Mouse (Mus musculus): ENCODE results near the gene Supt4a.
A peak's percentile ranks its signal among the peaks of the same experiment; 100 is the strongest.

Supt4a gene

DNA sequence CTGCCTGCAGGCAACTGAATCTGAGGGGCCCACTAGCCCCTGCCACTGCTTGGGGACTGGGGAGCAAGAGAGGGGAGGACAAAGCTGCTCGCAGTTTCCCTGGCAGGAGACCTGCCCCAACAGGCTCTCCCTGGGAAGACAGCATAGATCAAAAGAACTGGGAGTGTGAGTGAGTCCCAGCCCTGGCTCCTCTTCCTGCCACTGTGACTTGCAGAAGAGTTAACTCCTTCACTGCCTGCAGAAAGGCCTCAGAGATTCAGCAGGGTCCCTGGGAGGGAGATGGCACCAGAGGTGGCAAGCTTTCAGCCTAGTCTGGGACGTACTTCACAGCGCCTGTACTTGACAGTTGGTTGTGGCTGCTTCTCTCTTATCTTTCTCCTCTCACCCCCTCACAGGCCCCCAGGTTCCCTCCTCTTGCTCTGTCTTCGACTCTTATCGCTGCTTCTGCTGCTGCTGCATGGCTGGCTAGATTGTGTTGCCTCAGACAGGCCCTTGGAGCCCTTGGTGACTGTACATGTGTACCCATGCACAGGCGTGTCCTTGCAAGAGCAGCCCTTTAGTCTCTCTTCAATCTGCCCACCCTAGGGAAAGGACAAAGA, 11.3 kb upstream of the Supt4a start:
- DNase-seq (ENCODE audit: low spot score): no peak

DNA sequence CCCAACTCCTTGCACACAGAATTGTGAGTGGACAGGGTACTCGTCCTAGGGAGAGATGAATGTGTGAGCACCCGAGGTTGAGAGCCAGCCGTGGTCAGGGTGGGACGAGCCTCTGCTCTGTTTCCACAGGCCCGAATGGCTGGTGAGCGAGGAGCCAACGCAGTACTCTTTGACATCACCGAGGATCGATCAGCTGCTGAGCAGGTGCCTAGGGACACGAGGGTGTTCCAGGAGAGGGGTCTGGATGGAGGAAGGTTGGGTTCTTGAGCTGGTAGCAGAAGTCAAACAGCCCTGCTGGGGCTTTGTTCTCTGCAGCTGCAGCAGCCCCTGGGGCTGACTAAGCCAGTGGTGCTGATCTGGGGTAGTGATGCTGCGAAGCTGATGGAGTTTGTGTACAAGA, 10.3 kb upstream of the Supt4a start:
- DNase-seq (ENCODE audit: low spot score): no peak

DNA sequence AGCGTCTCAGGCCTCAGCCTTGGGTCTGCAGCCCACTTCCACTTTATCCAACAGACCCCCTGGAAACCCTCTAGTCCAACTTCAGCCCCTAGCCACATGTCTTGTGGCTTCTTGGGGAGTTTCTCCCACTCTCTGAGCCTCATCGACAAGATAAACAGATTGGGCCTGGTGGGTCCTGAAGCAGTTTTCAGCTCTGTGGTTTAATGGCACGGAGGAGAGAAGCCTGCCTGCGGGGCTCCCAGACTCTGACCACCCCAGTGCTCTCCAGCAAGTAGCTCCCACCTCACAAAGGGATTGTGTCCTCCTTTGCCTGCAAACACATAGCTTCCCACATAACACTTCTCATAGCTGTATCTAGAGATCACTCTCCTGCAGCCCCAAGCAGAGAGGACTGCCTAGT, 9.9 kb upstream of the Supt4a start:
- no peak for DNase-seq (ENCODE audit: low spot score)

DNA sequence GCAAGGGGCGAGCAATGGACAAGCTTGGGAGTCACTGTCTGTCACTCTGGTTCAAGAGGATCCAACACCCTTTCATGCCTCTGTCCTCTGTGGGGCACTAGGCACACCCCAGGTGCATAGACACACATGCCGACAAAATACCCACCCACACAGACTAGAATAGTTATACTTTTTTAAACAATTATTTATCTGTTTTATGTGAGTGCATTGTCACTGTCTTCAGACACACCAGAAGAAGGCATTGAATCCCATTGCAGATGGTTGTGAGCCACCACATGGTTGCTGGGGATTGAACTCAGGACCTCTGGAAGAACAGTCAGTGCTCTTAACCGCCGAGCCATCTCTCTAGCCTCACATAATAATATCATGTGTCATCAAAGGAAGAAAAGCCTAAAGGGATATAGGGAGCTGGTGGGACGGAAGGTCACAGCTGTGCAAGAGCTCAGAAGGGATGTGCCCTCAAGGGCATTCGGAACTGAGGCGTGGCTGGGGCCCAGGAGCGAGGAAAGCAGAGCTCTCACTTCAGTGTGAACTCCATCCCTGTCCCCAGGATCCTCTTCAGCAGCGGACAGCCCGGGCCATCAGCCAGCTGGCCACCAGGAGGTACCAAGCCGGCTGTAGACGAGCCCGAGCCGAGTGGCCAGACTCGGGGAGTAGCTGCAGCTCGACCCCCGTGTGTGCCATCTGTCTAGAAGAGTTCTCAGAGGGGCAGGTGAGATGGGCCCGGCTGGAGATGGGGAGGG, 8.3 kb upstream of the Supt4a start:
- no peak for DNase-seq (ENCODE audit: low spot score)

DNA sequence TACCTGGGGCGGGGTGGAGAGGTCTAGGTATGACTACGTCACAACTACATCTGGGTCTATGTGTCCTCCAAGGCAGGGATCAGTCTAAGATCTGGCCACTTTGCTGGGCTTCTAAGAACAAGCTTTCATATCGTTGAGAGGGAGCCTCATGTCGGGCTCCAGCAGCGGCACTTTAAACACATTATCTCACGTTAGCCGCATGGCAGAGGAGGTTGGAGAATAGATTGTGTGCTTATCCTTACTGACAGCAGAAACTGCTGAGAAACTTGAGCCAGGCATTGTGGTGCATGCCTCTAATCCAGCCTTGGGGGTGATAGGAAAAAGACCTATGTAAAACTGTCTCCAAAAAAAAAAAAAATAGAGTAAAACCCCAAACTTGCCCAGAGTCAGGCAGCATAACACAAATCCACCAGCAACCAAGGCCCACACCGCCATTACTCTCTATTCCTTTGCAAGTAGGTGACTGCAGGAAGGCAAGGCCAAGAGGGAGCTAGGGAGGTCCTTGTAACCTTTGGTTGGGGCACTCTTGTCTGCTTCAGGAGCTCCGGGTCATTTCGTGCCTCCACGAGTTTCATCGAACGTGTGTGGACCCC, 7.7 kb upstream of the Supt4a start:
- no peak for DNase-seq (ENCODE audit: low spot score)

DNA sequence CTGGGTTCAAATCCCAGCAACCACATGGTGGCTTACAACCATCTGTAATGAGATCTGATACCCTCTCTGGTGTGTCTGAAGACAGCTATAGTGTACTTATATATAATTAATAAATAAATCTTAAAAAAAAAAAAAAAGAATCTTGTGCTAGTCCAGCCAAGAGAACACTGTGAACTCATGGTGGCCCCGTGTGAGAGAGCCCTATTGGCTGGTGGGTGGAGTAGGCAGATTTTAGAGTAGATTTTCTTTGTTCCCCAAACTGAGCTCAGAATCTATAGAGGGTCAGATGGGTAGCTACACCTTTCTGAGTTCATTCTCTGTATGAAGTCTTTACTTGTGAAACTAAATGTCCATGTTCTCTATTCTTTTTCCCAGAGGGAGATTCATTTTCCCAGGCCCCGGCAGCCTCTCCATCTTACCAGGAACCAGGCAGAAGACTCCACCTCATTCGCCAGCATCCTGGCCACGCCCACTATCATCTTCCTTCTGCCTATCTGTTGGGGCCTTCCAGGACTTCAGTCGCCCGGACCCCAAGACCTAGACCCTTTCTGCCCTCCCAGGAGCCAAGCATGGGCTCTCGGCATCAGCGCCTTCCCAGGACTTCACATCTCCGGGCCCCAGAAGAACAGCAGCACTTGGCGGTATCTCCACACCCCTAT, 6.6 kb upstream of the Supt4a start:
- DNase-seq (ENCODE audit: low spot score): no peak

DNA sequence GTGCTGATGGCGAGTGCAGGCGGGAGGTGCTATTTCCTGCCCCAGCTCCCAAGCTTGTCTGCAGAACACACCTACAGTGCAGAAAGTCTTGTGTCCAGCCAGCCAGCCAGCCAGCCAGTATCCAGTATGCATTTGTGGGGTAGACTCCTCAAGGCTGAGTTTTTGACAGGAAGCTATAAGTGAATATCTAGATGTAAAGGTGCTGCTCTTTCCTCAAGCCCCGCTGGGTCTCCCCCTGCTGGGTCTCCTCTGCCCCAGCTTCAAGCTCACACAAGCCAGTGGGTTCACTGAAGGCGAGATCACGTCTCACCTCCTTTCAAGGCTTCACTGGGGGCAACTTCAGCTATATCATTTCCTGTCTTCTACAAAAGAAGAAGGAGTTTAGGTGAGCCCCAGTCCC, 3.0 kb upstream of the Supt4a start:
- no peak for DNase-seq (ENCODE audit: low spot score)

DNA sequence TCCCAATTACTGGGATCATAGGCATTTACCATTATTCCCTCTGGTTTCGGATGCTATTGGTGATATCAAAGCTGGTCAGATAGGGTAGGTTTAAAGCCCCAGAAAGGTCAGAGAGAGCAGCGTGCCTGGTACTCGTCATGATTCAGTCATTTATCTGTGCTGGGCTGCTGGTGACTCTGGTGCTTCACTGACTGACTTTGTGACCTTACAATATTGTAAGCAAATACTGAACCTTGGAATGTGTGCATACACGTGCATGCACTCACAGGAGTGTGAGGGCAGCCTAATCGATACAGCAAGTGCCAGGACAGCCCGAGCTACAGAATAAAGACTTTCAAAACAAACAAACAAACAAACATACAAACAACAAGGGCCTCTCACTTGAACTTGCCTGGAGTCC, 1.7 kb upstream of the Supt4a start:
- DNase-seq (ENCODE audit: low spot score): no peak

DNA sequence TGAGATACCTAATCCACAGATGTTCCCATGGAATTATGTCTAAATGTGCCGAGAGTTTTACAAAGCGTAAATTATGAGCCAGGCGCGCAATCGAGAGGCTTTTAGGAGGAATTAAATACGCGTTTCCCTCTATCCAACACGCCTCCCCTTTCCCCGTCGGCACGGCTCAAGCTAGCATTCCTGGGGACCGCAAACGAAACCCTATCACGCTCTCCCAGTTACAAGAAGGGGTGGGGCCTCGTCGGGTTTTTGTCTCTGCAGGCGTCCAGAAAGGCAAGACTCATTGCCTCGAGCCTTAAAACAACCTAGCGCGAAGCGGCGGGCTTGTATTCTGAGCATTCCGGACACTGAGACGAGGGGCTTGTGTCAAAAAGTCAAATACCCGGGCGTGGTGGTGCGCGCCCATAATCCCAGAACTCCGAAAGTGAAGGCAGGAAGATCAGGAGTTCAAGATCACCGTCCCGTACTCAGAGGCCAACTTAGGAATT, 661 bp upstream of the Supt4a start:
- peak; percentile 44 for DNase-seq (ENCODE audit: low spot score)

DNA sequence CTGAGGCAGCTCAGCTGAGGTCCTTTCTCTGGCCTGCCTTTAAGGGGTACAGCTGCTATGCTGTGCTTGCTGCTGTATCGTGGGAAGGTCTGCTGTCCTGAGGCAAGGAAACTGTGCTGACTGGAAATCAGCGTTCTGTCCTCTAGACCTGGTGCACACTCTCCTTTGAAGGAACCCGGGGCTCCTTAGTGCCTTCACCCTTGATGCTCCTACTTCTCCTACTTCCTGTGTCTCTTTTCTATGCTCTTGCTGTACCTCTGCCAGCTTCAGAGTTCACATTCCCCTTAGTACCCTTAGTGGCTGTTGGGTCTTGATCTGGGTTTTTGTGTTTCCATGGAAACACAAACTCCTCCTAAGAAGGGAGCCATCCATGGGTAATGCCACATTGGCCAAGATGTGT, 6.3 kb downstream of the Supt4a start:
- no peak for DNase-seq (ENCODE audit: low spot score)

DNA sequence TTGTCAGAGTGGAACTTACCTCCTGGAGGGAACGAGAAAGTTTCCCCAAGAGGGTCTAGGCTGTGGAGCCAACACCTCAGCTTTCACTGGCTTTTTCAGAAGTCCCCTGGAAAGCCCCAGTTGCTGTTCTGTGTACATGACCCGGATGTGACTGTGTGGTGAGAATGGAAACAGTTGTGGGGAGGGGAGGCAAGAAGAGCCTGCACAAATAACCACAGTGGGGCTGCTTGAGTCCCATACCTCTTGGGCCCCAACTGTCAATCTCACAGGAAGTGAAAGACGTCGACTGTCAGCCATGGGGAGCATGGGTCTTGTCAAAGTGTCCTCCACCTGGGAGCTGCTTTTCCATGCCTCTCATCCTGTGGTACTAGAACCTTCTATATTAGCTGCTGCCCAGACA, 7.6 kb downstream of the Supt4a start:
- no peak for DNase-seq (ENCODE audit: low spot score)

DNA sequence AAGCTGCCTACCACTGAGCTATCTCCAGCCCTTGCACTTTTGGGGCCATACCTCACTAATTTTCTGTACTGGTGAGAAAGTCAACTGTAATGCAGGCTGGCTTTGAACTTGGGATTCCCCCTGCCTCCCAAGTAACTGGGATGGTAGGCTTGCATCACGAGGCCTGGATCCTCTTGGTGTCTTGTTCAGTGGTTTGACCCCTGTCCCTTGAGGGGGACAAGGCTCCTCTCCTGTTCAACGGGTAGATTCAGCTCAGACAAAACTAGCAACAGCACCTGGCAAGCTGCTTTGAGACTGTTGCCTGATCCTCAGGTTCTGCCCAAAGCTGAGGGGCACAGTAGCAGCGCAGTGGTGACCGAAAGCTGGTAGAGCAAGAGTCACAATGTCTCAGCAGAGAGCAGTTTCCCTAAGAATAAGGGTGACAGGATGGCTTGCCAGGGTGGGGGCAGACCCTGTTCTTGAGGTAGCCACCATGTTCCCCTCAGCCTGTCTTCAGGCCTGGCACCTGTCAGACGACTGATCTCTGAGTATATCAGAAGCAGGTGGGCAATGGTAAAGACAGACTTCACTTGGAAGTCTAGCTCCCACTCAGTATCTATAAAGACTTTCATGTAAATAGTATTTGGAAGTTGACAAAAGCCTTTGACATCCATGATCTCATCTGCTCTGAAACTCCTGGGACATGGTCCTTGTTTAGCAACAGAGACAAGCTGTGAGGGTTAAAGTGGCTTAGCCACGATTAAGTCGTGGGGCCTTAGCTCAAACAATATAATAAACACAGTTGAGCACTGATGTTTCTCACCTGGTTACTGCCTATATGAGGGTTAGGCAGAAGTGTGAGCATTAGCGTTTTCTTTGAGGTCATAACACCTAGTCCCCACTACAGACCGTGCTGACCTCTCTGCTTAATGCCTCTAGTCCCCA, 8.5 kb downstream of the Supt4a start:
- DNase-seq (ENCODE audit: low spot score): no peak

DNA sequence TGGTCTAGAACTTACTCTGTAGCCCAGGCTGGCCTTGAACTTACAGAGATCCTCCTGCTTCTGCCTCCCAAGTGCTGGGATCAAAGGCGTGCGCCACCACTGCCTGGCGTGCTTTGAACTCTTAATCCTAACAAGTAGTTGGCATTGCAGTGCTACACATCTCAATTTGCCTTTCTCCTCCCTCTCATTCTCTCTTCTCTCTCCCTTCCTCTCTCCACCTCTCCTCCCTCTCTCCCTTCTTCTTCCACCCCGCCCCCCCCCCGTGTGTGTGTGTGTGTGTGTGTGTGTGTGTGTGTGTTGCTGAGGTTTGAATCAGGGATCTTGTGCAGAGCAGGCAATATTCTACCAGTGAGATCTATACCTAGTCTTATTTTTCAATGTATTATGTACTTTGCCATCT, 10.0 kb downstream of the Supt4a start:
- DNase-seq (ENCODE audit: low spot score): no peak

DNA sequence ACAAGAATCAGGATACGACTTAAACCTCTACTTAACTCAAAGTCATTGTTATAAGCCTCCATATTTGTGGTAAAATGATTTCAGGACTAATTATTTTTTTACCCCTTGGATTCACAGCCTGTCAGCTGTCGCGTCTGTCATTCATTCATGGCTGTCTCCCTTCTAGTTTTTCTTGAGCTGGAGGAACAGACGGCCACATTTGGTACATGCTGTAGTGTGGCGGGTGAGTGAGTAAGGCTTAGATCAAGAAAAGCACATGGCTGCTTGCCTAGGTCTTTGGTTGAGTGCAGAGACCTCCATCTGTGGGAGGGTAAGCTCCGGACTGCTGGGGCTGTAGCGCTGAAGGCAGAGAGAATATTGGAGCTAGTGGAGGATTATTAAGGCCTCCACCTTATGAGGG, 10.4 kb downstream of the Supt4a start:
- no peak for DNase-seq (ENCODE audit: low spot score)

DNA sequence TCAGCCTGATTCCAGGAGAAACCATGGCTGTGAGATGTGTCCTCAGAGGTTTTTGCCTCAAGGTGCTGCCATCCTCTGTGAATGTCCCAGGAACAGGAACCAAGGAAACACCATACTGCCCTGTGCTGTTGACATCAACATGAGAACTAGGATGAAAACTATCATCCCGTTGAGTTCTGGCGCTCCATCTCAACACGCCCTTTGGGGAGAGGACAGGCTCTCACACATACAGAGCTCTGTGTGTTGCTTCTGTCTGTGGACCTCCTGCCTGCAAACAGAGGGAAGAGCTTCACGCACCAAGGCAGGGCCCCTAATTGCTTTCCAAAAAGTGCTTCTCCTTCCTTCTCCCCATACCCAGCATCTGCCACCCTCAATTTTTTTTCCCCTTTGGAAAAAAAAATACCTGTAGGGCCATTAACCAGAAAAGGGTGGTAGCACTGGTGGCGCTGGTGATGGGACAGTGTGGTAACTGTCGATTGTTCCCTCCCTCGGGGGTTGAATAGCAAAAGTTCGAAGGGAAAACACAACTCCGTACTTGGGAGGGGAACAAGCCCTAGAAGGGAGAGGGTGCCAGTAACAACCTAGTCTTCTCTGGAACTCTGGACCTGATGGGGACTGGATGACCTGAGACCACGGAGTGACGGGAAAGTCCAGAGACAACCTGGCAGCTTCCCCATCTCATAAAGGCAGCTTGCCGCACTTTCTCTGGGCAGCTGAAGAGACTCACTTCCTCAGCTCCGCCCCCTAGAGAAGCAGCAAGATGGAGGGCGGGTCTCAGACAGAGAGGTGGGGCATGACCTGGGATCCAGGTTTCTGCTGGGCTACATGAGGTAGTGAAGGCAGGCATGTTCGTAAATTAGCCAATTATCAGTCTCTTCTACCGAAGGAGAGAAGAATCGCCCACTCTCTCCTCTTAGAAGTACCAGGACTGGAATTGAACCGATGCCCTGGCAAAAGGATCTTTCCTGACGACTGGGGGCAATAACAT, 11.1 kb downstream of the Supt4a start:
- no peak for DNase-seq (ENCODE audit: low spot score)

DNA sequence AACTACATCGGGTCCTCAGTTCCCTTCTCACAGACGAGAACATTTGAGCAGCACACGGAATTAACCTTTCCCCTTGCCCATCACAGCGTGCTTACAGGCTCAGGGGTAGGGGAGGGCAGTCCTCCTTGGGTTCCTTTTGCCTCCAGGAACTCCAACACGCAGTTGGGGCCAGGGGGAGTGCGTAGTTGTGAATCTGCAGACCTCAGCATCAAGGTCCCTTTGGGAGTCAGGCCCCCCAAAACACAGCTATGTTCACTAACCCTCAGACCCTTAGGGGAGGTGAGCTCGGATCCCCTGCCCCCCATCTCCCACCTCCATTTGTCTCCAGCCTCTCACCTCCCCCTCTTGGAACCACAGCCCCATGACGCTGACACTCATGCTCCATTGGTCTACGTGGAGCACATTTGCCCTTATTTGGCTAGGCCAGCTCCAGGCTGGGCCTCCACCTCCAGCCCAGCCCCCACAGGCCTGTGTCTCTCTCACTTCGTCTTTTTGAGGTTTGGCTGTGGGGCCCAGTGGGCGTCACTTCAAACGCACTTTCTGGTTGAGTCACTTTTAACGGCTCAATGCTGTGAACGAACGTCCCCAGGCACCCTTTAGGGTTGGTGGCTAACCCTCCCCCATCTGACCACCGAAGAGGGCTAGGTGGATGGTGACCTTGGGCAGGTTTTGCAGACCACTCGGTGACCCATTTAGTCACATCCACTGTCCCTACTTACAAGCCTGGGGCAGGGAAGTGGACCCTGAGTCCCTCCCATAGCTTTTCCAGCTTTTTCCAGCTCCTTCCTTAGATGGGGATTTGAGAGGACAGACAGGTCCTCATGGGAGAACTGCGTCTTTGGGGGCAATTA, 12.1 kb downstream of the Supt4a start:
- DNase-seq (ENCODE audit: low spot score): peak; percentile 73

DNA sequence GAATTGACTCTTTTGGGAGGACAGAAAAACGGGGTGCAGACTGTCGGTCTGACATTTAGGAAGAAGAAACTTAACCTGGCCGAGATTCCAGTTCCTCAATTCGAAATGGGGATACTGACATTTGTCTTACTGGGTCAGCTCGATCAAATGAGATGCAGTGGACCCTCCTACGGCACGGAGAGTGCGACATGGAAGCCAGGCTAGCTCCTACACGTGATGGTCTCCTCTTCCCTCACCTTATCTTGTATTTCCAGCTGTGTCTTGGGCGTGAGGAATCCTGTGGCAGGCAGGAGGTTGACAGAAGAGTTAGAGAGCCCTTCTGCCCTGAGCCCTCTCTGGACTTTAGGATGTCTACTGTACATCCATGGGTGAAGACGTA, 12.7 kb downstream of the Supt4a start:
- no peak for DNase-seq (ENCODE audit: low spot score)

DNA sequence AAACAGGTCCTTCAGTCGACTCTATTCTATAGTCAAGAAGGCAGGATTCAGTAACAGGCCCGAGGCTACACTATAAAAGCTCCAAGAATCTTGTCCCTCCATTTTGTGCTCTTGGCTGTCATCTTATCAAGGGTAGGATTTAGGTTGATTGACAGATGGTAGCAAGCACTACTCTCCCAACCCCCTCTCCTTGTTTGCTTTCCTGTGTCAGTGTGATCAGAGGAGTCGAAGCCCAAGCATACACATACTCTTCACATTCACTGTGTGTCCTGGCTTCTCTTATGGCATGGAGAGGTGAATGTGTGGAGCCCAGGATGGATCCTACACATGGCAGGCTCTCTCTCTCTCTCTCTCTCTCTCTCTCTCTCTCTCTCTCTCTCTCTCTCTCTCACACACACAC, 13.2 kb downstream of the Supt4a start:
- DNase-seq (ENCODE audit: low spot score): no peak

DNA sequence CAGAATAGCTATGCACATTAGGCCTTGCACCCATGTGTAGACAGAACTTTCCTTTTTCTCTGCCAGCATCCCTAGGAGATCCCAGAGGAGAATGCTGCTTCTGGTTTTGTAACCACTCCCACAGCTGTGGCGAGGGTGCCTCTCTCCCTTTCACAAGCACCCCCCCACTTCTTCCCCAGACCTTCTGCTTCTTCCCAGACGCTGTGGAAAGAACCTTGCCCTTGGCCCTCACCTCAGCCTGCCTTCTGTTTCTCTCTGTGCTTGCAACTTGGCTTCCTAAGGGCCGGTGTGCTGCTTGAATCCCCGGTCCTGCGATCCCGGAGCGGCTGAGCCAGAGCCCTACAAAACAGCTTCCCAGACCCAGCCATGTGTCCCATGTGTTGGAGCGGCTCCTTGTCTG, 13.7 kb downstream of the Supt4a start:
- no peak for DNase-seq (ENCODE audit: low spot score)

DNA sequence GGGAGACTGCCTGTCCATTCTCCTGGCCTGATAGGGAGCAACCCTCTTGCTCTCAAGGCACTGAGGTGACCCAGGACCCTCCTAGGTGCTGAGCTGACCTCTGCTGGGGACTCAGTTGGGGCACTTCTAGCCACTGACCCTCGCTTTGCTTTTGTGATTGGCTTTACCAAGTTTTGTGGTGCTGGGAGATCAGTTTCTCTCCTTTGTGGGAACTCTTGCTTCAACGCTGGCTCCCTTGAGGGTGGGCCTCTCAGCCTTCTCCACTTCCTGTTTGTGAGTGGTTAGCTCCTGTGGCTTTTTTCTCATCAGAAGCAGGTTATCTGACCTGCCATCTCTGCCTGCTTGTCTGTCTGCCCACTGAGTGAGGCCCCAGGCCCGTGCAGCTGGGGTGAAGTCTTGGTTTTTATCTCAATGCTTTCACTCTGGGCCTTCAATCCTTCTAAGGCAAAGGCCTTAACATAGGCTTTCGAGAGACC, 14.2 kb downstream of the Supt4a start:
- DNase-seq (ENCODE audit: low spot score): no peak
